Mouse (Mus musculus): ENCODE measurements at regions not wholly inside any gene's neighbourhood (a gene's known extent, or its start where the extent isn't known, plus 50 kb on each side); places are given as distances from the start of the nearest gene placed in this dataset.

- no peak for ATAC-seq (ENCODE audit: insufficient number of reproducible peaks, insufficient read depth, low FRiP score, low TSS enrichment, low read depth)
- Histone ChIP-seq H3K9ac (replicated peaks) (no peak overlapping the region), H3K27ac (no peak overlapping the region), H3K27me3 (no peaks in the 10 kb centered on the region), H3K4me3 (replicated peaks) (no peak overlapping the region), H3K36me3 (no peaks in the 10 kb centered on the region), H3K9me3 (no peaks in the 10 kb centered on the region), H3K4me1 (replicated peaks) (no peaks in the 10 kb centered on the region), H3K4me2 (no peak overlapping the region)
- 59% methylated on average over 2 of the region's 2 CpGs for WGBS
Observed at GRCm38 (mm10) chr12:45745697-45746096, 671.2 kb upstream of the Stxbp6 start.

- no peak overlapping the region for H3K4me3 ChIP-seq (replicated peaks)
- no peak overlapping the region for H3K9ac ChIP-seq (replicated peaks)
- no peaks in the 10 kb centered on the region for H3K36me3 ChIP-seq
- no peak overlapping the region for H3K27ac ChIP-seq
- no peaks in the 10 kb centered on the region for H3K4me1 ChIP-seq (replicated peaks)
- 85% methylated on average over 2 of the region's 2 CpGs for WGBS
- H3K4me2 ChIP-seq: no peak overlapping the region
- no peak for ATAC-seq (ENCODE audit: insufficient number of reproducible peaks, insufficient read depth, low FRiP score, low TSS enrichment, low read depth)
- no peaks in the 10 kb centered on the region for H3K9me3 ChIP-seq
- H3K27me3 ChIP-seq: no peaks in the 10 kb centered on the region
Observed at GRCm38 (mm10) chr12:45744619-45745018, 670.1 kb upstream of the Stxbp6 start.

GRCm38 (mm10) chr12:45733661-45734060, 659.2 kb upstream of the Stxbp6 start:
- no peak overlapping the region for H3K4me3 ChIP-seq (replicated peaks)
- H3K27ac ChIP-seq: no peak overlapping the region
- H3K9me3 ChIP-seq: no peaks in the 10 kb centered on the region
- no peaks in the 10 kb centered on the region for H3K4me1 ChIP-seq (replicated peaks)
- no peaks in the 10 kb centered on the region for H3K36me3 ChIP-seq
- WGBS: 25% methylated on average over 4 of the region's 4 CpGs
- no peak for ATAC-seq (ENCODE audit: insufficient number of reproducible peaks, insufficient read depth, low FRiP score, low TSS enrichment, low read depth)
- H3K4me2 ChIP-seq: no peak overlapping the region
- no peaks in the 10 kb centered on the region for H3K27me3 ChIP-seq
- no peak overlapping the region for H3K9ac ChIP-seq (replicated peaks)

- no peak for ATAC-seq (ENCODE audit: insufficient number of reproducible peaks, insufficient read depth, low FRiP score, low TSS enrichment, low read depth)
- H3K9ac ChIP-seq (replicated peaks): no peak overlapping the region
- H3K4me3 ChIP-seq (replicated peaks): no peak overlapping the region
- H3K4me1 ChIP-seq (replicated peaks): no peaks in the 10 kb centered on the region
- H3K27me3 ChIP-seq: no peaks in the 10 kb centered on the region
- H3K36me3 ChIP-seq: no peaks in the 10 kb centered on the region
- H3K4me2 ChIP-seq: no peak overlapping the region
- 85% methylated on average over 5 of the region's 5 CpGs for whole genome bisulfite sequencing
- no peaks in the 10 kb centered on the region for H3K9me3 ChIP-seq
- H3K27ac ChIP-seq: no peak overlapping the region
Observed at GRCm38 (mm10) chr12:45724565-45725370, 650.3 kb upstream of the Stxbp6 start.

- Histone ChIP-seq H3K4me3 (replicated peaks) (no peak overlapping the region), H3K27me3 (no peaks in the 10 kb centered on the region), H3K9ac (replicated peaks) (no peak overlapping the region), H3K9me3 (no peaks in the 10 kb centered on the region), H3K36me3 (no peaks in the 10 kb centered on the region), H3K4me1 (replicated peaks) (no peaks in the 10 kb centered on the region), H3K4me2 (no peak overlapping the region), H3K27ac (no peak overlapping the region)
- ATAC-seq (ENCODE audit: insufficient number of reproducible peaks, insufficient read depth, low FRiP score, low TSS enrichment, low read depth): no peak
Observed at GRCm38 (mm10) chr12:45711351-45711750, 636.8 kb upstream of the Stxbp6 start.

- no peaks in the 10 kb centered on the region for H3K27me3 ChIP-seq
- H3K36me3 ChIP-seq: no peaks in the 10 kb centered on the region
- no peaks in the 10 kb centered on the region for H3K9me3 ChIP-seq
- no peak overlapping the region for H3K27ac ChIP-seq
- no peak for ATAC-seq (ENCODE audit: insufficient number of reproducible peaks, insufficient read depth, low FRiP score, low TSS enrichment, low read depth)
- no peak overlapping the region for H3K4me3 ChIP-seq (replicated peaks)
- H3K4me2 ChIP-seq: no peak overlapping the region
- no peak overlapping the region for H3K9ac ChIP-seq (replicated peaks)
- WGBS: 74% methylated on average over 1 of the region's 1 CpGs
- no peaks in the 10 kb centered on the region for H3K4me1 ChIP-seq (replicated peaks)
Observed at GRCm38 (mm10) chr12:45710766-45711165, 636.3 kb upstream of the Stxbp6 start.

GRCm38 (mm10) chr12:45689291-45689690, 614.8 kb upstream of the Stxbp6 start:
- no peak overlapping the region for H3K27ac ChIP-seq
- no peaks in the 10 kb centered on the region for H3K4me1 ChIP-seq (replicated peaks)
- 75% methylated on average over 1 of the region's 1 CpGs for WGBS
- no peaks in the 10 kb centered on the region for H3K27me3 ChIP-seq
- no peaks in the 10 kb centered on the region for H3K36me3 ChIP-seq
- H3K9ac ChIP-seq (replicated peaks): no peak overlapping the region
- H3K4me3 ChIP-seq (replicated peaks): no peak overlapping the region
- H3K4me2 ChIP-seq: no peak overlapping the region
- no peak for ATAC-seq (ENCODE audit: insufficient number of reproducible peaks, insufficient read depth, low FRiP score, low TSS enrichment, low read depth)
- H3K9me3 ChIP-seq: no peaks in the 10 kb centered on the region

- Histone ChIP-seq H3K4me1 (replicated peaks) (no peaks in the 10 kb centered on the region), H3K4me3 (replicated peaks) (no peak overlapping the region), H3K27ac (no peak overlapping the region), H3K36me3 (no peaks in the 10 kb centered on the region), H3K27me3 (no peaks in the 10 kb centered on the region), H3K9me3 (no peaks in the 10 kb centered on the region), H3K9ac (replicated peaks) (no peak overlapping the region), H3K4me2 (no peak overlapping the region)
- ATAC-seq (ENCODE audit: insufficient number of reproducible peaks, insufficient read depth, low FRiP score, low TSS enrichment, low read depth): no peak
Observed at GRCm38 (mm10) chr12:45686765-45687164, 612.3 kb upstream of the Stxbp6 start.

GRCm38 (mm10) chr12:45672361-45672760, 597.9 kb upstream of the Stxbp6 start:
- Histone ChIP-seq H3K27me3 (no peaks in the 10 kb centered on the region), H3K4me2 (peak overlapping the region; percentile 19), H3K27ac (peak overlapping the region; percentile 56; the same call in 1 of the 2 replicates), H3K4me3 (replicated peaks) (no peak overlapping the region), H3K36me3 (no peaks in the 10 kb centered on the region), H3K4me1 (replicated peaks) (peaks cover 35% of the 10 kb centered on the region), H3K9me3 (no peaks in the 10 kb centered on the region), H3K9ac (replicated peaks) (no peak overlapping the region)
- no peak for ATAC-seq (ENCODE audit: insufficient number of reproducible peaks, insufficient read depth, low FRiP score, low TSS enrichment, low read depth)
- 12% methylated on average over 3 of the region's 3 CpGs for WGBS

- no peak for ATAC-seq (ENCODE audit: insufficient number of reproducible peaks, insufficient read depth, low FRiP score, low TSS enrichment, low read depth)
- no peaks in the 10 kb centered on the region for H3K9me3 ChIP-seq
- H3K4me2 ChIP-seq: peak overlapping the region; percentile 24
- 25% methylated on average over 4 of the region's 4 CpGs for WGBS
- H3K4me1 ChIP-seq (replicated peaks): peaks cover 35% of the 10 kb centered on the region
- H3K27me3 ChIP-seq: no peaks in the 10 kb centered on the region
- H3K4me3 ChIP-seq (replicated peaks): no peak overlapping the region
- peak overlapping the region; percentile 56; the same call in 1 of the 2 replicates for H3K27ac ChIP-seq
- H3K9ac ChIP-seq (replicated peaks): no peak overlapping the region
- H3K36me3 ChIP-seq: no peaks in the 10 kb centered on the region
Observed at GRCm38 (mm10) chr12:45671554-45671948, 597.0 kb upstream of the Stxbp6 start.

- Histone ChIP-seq H3K4me1 (replicated peaks) (peaks cover 35% of the 10 kb centered on the region), H3K27ac (peak overlapping the region; percentile 13; the same call in 1 of the 2 replicates), H3K4me3 (replicated peaks) (no peak overlapping the region), H3K9ac (replicated peaks) (no peak overlapping the region), H3K9me3 (no peaks in the 10 kb centered on the region), H3K27me3 (no peaks in the 10 kb centered on the region), H3K36me3 (no peaks in the 10 kb centered on the region), H3K4me2 (peak overlapping the region; percentile 24)
- ATAC-seq (ENCODE audit: insufficient number of reproducible peaks, insufficient read depth, low FRiP score, low TSS enrichment, low read depth): peak; percentile 40
- WGBS: 68% methylated on average over 13 of the region's 13 CpGs
Observed at GRCm38 (mm10) chr12:45670874-45671553, 596.5 kb upstream of the Stxbp6 start.
